Mouse (Mus musculus) embryo, embryonic 10.5 days (tissue): ENCODE measurements around the gene Hipk2.

Experiments
- DNase-seq: peaks from one replicate; pipeline ENCODE4 v3.0.0-alpha.2; 2015; ENCODE audit warnings: low spot score

The Hipk2 gene

DNA sequence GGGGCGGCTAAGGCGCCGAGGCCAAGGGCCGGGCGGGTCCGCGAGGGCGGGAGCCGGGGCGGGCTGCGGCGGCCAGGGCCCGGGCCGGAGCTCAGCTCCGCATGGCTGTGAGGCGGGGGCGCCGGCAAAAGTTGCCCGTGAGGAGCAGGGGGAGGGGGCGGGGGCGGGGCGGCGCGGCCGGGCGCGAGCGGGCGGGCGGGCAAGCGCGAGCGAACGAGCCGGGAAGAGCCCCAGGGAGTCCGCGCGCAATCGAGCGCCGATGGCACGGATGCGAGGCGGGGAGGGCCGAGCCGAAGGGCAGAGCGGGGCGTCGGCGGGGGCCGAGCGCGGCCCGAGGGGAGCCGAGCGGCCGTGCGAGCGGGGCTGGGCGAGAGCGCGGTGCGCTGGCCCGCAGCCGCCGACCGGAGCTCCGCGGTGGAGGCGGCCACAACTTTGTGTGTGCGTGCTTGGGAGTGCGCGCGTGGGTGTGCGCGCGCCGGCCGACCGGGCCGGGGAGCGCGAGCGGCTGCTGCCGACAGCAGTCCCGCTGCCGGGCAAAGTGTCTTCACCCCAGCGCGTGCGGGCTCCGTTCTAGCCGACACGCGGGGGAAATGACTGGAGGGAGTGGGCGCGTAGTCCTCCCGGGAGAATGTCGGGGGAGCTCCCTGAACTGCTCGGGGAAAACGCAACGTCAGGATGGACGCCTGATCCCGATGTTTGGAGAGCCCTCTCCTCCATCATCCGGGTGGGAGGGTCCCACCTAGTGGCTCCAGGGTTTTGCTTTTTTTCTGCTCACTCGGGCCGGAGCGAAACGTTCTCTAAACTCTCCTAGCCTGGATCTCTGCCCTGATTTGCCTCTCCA lies at the start of gene Hipk2:
Hipk2 (minus strand) TSS at position 95 of the 841 bp plus-strand sequence.
- DNase-seq: peak; percentile 92

DNA sequence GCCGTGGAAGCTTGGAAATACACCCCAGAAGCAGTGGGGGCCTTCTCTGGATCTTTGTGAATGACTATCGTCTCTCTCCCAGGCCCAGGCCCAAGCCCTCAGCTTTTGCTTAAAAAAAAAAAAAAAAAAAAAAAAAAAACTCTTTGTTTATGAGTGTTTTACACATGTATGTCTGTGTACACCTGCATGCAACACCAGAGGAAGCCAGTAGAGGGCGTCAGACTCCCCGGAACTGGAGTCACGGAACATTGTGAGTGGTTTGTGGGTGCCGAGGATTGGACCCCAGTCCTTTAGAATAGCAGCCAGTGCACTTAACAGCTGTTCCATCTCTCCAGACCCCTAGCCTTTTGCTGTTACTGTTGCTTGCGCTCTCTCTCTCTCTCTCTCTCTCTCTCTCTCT lies 49.8 kb upstream of the Hipk2 start:
- peak; percentile 58 for DNase-seq

DNA sequence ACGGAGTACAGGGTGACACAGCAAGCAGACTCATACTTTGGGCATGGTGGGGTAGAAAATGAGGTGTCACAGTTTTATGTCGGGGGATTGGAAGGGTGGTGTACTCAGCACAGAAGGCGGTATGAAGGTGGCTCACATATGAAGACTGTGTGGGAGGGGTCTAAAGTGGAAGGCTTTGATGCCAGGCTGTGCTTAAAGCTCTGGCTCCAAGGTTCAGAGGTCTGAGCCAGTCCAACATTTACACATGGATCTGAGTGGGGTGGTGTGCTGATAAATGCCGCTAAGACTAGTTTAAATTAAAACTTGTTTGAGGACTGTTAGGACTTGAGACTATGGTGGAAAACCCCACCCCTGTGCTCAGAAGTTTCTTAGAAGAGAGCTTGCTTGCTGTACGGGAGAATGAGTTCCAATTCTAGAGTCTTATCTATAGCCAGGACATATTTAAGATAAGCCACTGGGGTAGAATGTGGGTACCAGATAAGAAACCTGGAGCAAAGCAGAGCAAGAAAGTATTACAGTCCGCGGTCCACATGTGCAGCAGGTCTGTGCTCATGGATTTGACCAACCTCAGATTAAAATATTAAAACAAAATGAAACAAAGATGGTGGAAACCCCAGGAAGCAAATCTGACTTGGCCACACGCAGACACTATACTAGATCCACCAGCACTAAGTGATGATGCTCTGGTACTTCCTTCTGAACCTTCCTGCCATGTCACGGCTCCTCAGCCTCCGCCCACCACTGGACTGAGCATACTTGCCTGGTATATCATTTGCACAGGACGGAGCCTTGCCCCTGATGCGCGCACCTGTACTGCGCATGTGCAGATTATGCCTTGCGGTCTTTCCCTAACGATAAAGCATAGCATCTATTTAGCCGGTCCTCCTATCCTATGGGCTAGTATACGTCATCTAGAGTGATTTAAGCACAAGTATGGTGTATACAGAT lies 48.2 kb upstream of the Hipk2 start:
- no peak for DNase-seq

DNA sequence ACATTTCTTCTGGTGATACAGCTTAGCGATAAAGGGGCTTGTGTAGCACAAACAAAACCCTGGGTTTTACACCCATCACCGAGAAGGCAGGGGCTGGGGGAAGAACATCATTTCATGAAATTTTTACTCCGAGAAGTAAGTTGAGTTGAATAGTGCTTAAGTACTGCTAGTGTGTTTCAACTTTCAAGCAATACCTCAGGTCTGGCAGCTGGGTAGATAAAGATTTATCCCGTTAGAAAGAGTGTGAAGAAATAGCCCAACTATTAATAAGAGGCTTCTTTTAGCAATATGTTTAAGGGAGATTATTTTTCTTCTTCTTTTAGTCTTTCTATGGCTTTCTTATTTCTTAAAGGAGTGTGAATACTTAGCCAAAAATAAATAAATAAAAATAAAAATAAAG lies 47.5 kb upstream of the Hipk2 start:
- DNase-seq: no peak

GRCm38 (mm10) chr6:38922517-38922916 lies 46.6 kb upstream of the Hipk2 start:
- no peak for DNase-seq

DNA sequence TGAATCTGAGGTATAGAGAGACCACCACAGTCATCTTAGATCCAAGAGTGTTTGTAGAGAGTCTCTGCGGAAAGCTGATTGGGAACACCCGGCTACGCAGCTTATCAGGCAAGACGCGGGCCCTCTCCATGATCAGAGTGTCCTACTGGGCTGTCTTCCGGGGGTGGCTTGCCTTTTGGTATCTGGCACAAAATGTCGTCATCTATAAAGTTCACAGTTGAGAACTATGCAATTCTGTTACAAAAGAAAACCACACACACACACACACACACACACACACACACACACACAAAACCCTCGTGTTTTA lies 45.8 kb upstream of the Hipk2 start:
- DNase-seq: no peak

DNA sequence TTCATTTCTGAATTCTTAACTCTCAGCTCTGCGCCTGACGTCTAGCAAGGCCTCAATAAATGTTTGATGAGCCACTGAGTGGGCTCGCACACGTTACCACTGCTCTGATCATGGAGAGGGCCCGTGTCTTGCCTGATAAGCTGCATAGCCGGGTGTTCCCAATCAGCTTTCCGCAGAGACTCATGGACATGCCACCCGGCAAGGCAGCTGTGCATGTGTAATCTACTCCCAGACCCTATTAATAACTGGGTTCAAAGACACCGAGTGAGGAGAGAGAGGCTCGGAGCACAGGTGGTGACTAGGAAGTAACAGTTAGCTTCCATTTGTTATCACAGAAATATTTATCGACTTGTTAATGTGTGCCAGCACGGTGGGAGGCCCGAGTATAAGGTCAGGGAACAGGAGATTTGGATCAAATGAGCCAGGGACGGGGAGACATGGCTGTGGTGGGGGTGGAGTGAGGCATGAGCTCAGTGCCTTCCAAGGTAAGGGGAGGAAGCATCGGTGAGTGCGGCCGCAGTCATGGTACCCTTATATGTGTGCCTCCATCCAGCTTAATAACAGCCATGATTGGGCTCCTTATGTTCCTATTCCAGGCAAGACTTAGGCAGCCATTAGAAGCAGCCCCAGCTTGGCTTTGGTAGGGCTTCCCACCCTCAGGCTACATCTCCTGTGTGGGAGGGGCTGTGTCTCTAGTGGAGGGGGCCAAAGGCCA lies 45.3 kb upstream of the Hipk2 start:
- DNase-seq: no peak

DNA sequence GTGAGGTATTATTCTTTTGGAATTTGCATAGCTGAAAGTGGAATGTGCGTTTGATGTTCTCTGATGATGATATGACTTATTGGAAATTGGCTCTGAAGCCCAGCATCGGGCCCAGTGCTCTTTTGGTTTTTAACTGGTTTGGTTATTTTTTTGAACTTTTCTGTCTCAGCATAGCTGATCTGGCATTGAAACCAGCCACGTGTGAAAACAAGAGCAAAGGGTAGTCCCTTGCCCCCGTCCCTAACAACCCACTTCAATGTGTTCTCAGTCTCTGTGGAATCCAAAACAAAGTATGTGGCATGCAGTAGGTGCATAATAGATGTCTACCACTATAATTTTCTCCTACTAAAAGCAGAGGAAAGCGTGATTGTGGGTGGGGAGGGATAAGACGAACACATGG lies 44.2 kb upstream of the Hipk2 start:
- DNase-seq: no peak

GRCm38 (mm10) chr6:38919135-38919740 lies 43.3 kb upstream of the Hipk2 start:
- DNase-seq: no peak

DNA sequence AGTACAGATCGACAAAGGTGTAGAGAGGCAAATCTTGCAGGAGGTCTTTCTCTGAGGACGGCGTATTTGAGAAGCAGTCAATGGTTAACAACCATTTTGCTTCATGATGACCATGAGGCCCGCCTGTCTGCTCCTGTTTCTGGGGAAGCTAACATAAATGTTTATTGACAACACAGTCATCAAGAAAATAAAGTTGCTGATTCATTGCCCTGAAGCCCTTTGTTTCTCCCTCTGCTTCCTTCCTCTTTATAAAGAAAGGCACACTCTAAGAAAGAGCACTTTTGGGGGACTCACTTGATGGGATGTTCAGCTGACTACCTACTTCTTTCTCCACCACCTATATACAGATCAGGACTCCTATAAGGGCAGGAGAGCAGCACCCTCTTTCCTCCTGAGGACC lies 42.8 kb upstream of the Hipk2 start:
- no peak for DNase-seq

- DNase-seq: no peak
Measured at GRCm38 (mm10) chr6:38917415-38917814, 41.5 kb upstream of the Hipk2 start.

DNA sequence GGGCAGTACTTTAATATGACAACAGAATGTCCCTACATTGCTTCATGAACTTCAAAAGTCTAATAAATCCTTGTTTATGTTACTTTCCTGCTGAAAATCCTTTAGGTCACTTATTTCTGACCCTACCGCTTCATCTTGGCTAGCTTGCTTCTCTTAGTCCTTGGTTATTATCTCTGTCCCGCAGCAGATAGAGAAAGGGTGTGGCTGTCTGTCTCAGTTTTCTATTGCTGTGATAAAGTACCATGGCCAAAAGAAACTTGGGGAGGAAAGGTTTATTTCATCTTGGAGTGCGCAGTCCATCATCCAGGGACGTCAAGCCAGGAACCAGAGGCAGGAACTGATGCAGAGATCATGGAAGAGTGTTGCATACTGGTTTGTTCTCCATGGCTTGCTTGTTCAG lies 40.6 kb upstream of the Hipk2 start:
- DNase-seq: no peak

DNA sequence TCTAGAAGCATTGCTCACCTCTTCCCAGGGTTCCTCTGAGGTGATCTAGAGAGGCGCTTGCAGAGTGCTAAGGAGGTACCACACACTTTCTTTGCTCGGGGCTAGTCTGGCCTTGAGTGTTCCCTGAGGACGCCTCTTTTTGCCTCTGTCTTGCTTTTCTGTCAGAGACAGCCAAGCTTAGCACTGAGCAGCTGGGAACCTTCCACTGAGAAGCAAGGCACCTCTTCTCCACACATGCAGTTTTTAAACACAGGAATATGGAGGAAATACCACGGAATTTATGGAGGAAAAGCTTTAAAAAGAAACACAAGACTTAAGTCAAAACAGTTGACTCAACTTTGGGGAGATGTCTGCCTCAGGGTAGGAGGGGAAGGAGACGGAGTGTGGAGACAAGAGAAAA lies 39.8 kb upstream of the Hipk2 start:
- DNase-seq: no peak

DNA sequence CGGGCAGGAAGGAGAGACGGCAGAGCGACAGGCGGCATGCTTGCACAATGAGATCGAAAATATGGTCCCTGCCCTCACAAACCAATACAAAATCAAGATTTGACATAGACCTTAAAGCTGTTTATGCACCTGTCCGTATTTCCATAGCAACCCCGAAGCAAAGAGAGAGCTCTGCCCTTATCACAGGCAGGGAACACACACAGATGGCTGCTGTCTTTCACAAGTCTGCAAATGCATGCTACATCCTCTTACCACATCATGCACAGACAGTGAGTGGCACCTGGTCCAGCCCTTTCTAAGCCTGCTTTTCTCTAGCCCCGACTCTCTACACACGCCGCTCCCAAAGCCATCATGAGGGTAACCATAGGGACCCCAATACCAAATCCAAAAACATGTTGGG lies 38.2 kb upstream of the Hipk2 start:
- no peak for DNase-seq

DNA sequence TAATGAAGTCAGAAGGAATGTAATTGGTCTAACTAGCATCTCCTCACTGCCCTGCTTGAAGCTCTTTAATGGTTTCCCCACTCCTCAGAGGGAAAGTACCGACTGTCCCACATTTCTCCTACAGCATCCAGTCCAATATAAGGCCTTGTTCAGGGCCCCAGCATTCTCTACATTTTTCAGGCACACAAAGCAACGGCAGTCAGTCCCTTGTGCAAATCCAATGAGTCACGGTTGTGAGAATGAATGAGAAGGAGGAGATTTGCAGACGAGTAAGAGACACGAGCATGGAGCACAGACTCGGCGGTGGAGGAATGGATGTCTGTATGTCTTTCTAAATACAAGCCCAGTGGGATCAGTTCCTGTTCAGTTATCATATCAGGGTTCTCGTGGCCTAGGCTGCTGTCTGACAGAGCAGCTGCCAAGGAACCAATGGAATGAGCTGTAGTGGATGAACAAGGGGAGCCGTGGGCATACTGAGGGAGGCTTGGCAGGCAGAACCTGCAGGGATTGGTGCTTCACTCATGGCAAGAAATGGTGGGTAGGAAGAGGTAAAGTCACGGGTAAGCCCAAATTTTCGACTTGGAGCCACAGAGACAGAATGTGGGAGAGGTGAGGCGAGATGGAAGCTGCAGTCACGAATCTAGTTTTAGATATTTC lies 37.5 kb upstream of the Hipk2 start:
- no peak for DNase-seq

DNA sequence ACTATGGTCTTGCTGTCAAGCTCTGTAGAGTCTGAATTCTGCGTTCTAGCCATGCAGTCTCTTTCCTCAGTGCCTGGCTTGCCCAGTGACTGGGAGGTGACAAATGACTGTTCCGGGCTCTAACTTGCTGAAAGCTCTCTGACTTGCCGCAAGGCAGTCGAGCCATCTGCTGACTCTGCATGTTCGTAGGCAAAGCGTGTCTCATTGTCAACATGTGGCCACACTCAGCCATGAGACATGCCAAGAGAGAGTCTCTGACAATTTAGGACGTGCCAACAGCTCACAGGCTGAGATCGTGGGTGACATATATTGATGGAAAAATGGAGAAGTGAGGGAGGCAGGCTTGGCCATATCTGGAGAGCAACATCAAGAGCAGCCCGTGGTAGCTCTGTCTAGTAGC lies 36.9 kb upstream of the Hipk2 start:
- DNase-seq: no peak

- DNase-seq: no peak
Measured at GRCm38 (mm10) chr6:38912121-38912660, 36.2 kb upstream of the Hipk2 start.

GRCm38 (mm10) chr6:38910828-38911559 lies 35.0 kb upstream of the Hipk2 start:
- DNase-seq: peak; percentile 82

- no peak for DNase-seq
Measured at GRCm38 (mm10) chr6:38908401-38908800, 32.4 kb upstream of the Hipk2 start.

GRCm38 (mm10) chr6:38906005-38906404 lies 30.0 kb upstream of the Hipk2 start:
- no peak for DNase-seq
